Mouse (Mus musculus) liver, embryonic 13.5 days (tissue): ENCODE measurements around the gene Gm732. TPM values are rescaled to one million over a fixed set of nuclear protein-coding genes. Genes with fewer than 3 reads are reported as not detected.

Source experiments
- ATAC-seq: fragments of 200-750 bp; cut with Nextera tagmentation; 2 replicates; pipeline ENCODE4 v1.8.0; 2017; ENCODE audit warnings: low read depth, mild to moderate bottlenecking, moderate number of reproducible peaks, moderate library complexity
- DNase-seq: peaks from one replicate; pipeline ENCODE4 v3.0.0; 2022
- H3K27ac ChIP-seq: fragments of 300-500 bp; sonication (generic); 2 replicates; pipeline ENCODE4 v1.5.1; 2015; ENCODE audit warnings: moderate library complexity, mild to moderate bottlenecking, inconsistent platforms
- H3K27me3 ChIP-seq: fragments of 300-500 bp; sonication (generic); 2 replicates; pipeline ENCODE4 v1.6.1; 2015; ENCODE audit warnings: mild to moderate bottlenecking, inconsistent platforms
- H3K36me3 ChIP-seq: fragments of 300-500 bp; sonication (generic); 2 replicates; pipeline ENCODE4 v1.6.1; 2015; ENCODE audit warnings: mild to moderate bottlenecking, inconsistent platforms
- H3K4me1 ChIP-seq: fragments of 300-500 bp; sonication (generic); replicated peaks from 2 replicates; pipeline ENCODE4 v1.6.1; 2015; ENCODE audit warnings: inconsistent platforms
- H3K4me2 ChIP-seq: fragments of 300-500 bp; sonication (generic); 2 replicates; pipeline ENCODE4 v1.6.1; 2015; ENCODE audit warnings: inconsistent platforms, mild to moderate bottlenecking, moderate library complexity
- H3K4me3 ChIP-seq: fragments of 300-500 bp; sonication (generic); replicated peaks from 2 replicates; pipeline ENCODE4 v1.5.1; 2015; ENCODE audit warnings: mild to moderate bottlenecking, inconsistent platforms
- H3K9ac ChIP-seq: fragments of 300-500 bp; sonication (generic); 2 replicates; pipeline ENCODE4 v1.6.1; 2015; ENCODE audit warnings: mild to moderate bottlenecking, inconsistent platforms
- H3K9me3 ChIP-seq: fragments of 300-500 bp; sonication (generic); replicated peaks from 2 replicates; pipeline ENCODE4 v1.6.1; 2016; ENCODE audit warnings: inconsistent platforms
- WGBS: fragments of 180-500 bp; shearing (Covaris S2); methylation state at CpG from one replicate; pipeline ENCODE4 v1.1.7; 2015; ENCODE audit not compliant: insufficient replicate concordance; 5-methylcytosine and 5-hydroxymethylcytosine counted together
- polyA plus RNA-seq: library from polyadenylated mRNA; unstranded; fragments of >200 nt; fragmentation: Nextera tagmentation; extraction: Ambion mirVana; gene quantifications from 2 replicates; pipeline ENCODE4 v1.2.1, GENCODE M21; 2015

Gm732 gene
- polyA plus RNA-seq: not detected in 2 replicates

GRCm38 (mm10) chrX:107948365-107948764 lies at the start of gene Gm732:
TSS of gene Gm732 (minus strand) at chrX:107948465.
- Histone ChIP-seq H3K4me3 (no peak within 1 kb of the TSS), H3K36me3 (no peaks in the 10 kb centered on the region), H3K27me3 (no peaks in the 10 kb centered on the region), H3K27ac (no peak within 1 kb of the TSS), H3K9ac (no peak within 1 kb of the TSS), H3K9me3 (no peaks in the 10 kb centered on the region), H3K4me2 (no peak within 1 kb of the TSS), H3K4me1 (no peaks in the 10 kb centered on the region)
- ATAC-seq (no peak), DNase-seq (no peak)
- 53% methylated on average over 1 of the region's 1 CpGs for WGBS

Other genes starting within 250 kb of the Gm732 start
- gene Tent5d, start 155.9 kb downstream of the Gm732 start, polyA plus RNA-seq: 0.05 TPM in 1 of 2 replicates, not detected in the other
- 9.6 and 12.5 TPM in 2 replicates for gene 2610002M06Rik, start 132.1 kb downstream of the Gm732 start, polyA plus RNA-seq